Mouse (Mus musculus): Measurements from ENCODE around the gene Serp2. TPM values are rescaled to one million over a fixed set of nuclear protein-coding genes. Genes with fewer than 3 reads are reported as not detected.
A peak's percentile ranks its signal among the peaks of the same experiment; 100 is the strongest.
"Not testable (repeated sequence)": the region's sequence is repeated elsewhere in the genome, so short reads cannot be mapped to it uniquely, and the experiment has no call there.

Gene Serp2
- total RNA-seq, 2 experiments from 2014 or later: 4.8 to 5.0 TPM

- DNase-seq (ENCODE audit: low spot score in 2 of 2): no peak
Observed at GRCm38 (mm10) chr14:76570292-76570691, 13.6 kb upstream of the Serp2 start.

- DNase-seq (ENCODE audit: low spot score in 2 of 2): no peak
Observed at GRCm38 (mm10) chr14:76569271-76569961, 12.7 kb upstream of the Serp2 start.

- no peak for DNase-seq (ENCODE audit: low spot score in 2 of 2)
Observed at GRCm38 (mm10) chr14:76568548-76568947, 11.9 kb upstream of the Serp2 start.

GRCm38 (mm10) chr14:76567280-76567679, 10.6 kb upstream of the Serp2 start:
- no peak for DNase-seq (ENCODE audit: low spot score in 2 of 2)

GRCm38 (mm10) chr14:76566711-76567110, 10.0 kb upstream of the Serp2 start:
- no peak for DNase-seq (ENCODE audit: low spot score in 2 of 2)

- DNase-seq (ENCODE audit: low spot score in 2 of 2): no peak
Observed at GRCm38 (mm10) chr14:76566193-76566592, 9.5 kb upstream of the Serp2 start.

GRCm38 (mm10) chr14:76559208-76559607, 2.5 kb upstream of the Serp2 start:
- no peak for DNase-seq (ENCODE audit: low spot score in 2 of 2)

- not testable (repeated sequence) for DNase-seq (ENCODE audit: low spot score in 2 of 2)
Observed at GRCm38 (mm10) chr14:76558171-76558570, 1.5 kb upstream of the Serp2 start.

GRCm38 (mm10) chr14:76556031-76556851, 448 bp downstream of the Serp2 start:
- DNase-seq (ENCODE audit: low spot score in 2 of 2): peak; percentile 71 to 72

GRCm38 (mm10) chr14:76555263-76556030, 1.2 kb downstream of the Serp2 start:
- DNase-seq (ENCODE audit: low spot score in 2 of 2): no peak

- DNase-seq (ENCODE audit: low spot score in 2 of 2): no peak
Observed at GRCm38 (mm10) chr14:76544136-76544535, 12.6 kb downstream of the Serp2 start.

- no peak for DNase-seq (ENCODE audit: low spot score in 2 of 2)
Observed at GRCm38 (mm10) chr14:76541341-76541740, 15.3 kb downstream of the Serp2 start.

- DNase-seq (ENCODE audit: low spot score in 2 of 2): no peak
Observed at GRCm38 (mm10) chr14:76540005-76540670, 16.6 kb downstream of the Serp2 start.

- no peak for DNase-seq (ENCODE audit: low spot score in 2 of 2)
Observed at GRCm38 (mm10) chr14:76536921-76537320, 19.8 kb downstream of the Serp2 start.

- no peak for DNase-seq (ENCODE audit: low spot score in 2 of 2)
Observed at GRCm38 (mm10) chr14:76535096-76535495, 21.6 kb downstream of the Serp2 start.

- DNase-seq (ENCODE audit: low spot score in 2 of 2): no peak
Observed at GRCm38 (mm10) chr14:76533170-76533815, 23.4 kb downstream of the Serp2 start.

- DNase-seq (ENCODE audit: low spot score in 2 of 2): no peak
Observed at GRCm38 (mm10) chr14:76532257-76533169, 24.2 kb downstream of the Serp2 start.

GRCm38 (mm10) chr14:76531027-76531660, 25.5 kb downstream of the Serp2 start:
- no peak for DNase-seq (ENCODE audit: low spot score in 2 of 2)

- no peak for DNase-seq (ENCODE audit: low spot score in 2 of 2)
Observed at GRCm38 (mm10) chr14:76528641-76529040, 28.0 kb downstream of the Serp2 start.
